Mouse (Mus musculus) lung, adult 18-20 months (tissue): ENCODE results near the gene Kmt2d.
"Not testable (repeated sequence)": the region's sequence is repeated elsewhere in the genome, so short reads cannot be mapped to it uniquely, and the experiment has no call there.

Experiments
- DNase-seq, 2 experiments: peaks; one replicate each; pipeline ENCODE4 v3.0.0; 2022; ENCODE audit warnings: mixed read lengths in 2 of 2

The Kmt2d gene

DNA sequence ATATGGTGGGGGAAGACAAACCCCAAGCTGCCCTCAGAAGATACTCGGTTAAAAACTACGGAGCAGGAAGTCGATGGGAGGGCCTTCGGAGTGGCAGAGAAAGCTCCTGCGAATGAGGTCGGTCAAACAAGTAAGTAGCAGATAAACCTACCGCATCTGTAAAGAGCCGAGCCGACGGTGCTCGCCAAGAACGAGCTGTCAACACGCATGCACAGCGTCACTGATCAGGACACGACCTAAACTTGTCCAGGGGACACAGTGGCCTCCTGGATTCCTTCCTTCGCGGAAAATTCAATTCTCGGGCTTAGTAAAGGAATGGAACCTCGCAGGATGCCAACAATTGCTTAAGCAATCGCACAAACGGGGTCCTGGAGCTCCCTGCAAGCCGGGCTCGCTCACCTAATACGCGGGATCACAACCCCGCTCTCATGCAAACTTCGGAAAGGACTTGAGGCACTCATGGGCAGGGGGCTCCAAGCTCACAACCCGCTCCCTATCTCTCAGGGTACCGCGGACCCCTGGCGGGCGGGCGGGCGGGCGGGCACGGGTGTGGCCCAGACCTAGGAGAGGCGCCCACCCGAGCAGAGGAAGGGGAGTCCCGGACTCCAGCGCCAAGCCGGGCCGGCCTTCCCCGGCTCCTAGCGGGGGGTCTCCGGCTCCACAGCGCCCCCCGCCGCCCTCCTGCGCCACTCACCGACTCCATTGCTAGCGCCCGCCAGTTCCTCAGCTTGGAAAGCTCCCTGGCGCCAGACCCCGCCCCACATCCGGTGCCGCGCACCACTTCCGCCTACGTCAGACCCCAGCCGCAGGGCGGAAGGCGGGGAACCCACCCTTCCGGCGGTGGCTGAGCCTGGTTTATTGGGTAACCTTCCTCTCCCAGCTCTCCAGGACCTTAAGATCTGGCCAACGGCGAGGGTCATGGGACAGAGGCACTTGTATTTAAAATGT is 40.0 kb downstream of the Kmt2d start, which contains the start of gene Prkag1:
TSS of gene Prkag1 (minus strand) at position 786 of the 948 bp plus-strand sequence.
- DNase-seq, result peak; percentile 97 to 98

DNA sequence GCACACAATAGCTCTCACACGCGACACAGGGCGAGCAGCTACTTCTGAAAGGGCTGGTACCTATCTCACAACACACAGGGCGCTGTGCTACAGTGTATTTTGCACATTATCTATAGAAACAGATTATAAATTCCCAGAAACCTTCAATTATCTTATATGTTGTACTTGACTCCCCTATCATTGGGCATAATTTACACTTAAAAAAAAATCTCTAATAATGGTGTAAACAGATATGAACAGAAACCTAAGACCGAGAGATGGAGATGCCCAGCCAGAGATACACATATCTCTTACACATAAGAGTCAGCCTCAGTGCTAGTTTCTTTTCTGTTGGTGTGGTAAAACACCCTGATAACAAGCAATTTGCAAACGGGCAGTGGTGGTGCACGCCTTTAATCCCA is 43.4 kb downstream of the Kmt2d start:
- DNase-seq, result no peak

DNA sequence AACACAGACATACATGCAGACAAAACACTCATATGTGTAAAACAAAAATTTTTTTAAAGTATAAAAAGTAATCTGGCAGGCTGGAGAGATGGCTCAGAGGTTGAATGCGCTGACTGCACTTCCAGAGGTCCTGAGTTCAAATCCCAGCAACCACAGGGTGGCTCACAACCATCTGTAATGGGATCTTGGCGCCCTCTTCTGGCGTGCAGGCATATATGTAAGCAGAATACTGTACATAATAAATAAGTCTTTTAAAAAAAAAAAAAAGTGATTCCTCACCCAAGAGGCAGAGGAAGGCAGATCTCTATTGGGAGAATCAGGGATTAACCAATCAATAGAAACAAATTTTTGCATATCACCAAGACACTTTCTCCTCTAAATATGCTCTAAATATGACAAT is 47.6 kb downstream of the Kmt2d start:
- DNase-seq, result no peak

DNA sequence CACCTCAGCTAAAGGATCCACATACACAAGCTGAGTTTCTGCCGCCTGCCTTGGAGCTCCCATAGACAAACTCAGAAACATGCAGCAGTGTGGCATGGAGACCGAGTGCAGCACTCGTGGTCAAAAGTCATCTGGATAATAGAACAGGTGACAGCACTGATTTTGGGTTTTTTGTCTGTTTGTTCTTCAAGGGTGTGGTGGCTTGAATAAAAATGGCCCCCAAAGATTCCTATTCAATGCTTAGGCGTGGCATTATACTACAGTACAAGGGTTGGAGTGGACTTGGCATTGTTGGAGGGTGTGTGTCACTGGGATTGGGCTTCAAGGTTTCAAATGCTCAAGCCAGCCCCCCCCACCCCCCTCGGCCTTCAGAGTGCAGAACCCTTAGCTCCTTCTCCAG is 48.9 kb downstream of the Kmt2d start:
- no peak for DNase-seq

DNA sequence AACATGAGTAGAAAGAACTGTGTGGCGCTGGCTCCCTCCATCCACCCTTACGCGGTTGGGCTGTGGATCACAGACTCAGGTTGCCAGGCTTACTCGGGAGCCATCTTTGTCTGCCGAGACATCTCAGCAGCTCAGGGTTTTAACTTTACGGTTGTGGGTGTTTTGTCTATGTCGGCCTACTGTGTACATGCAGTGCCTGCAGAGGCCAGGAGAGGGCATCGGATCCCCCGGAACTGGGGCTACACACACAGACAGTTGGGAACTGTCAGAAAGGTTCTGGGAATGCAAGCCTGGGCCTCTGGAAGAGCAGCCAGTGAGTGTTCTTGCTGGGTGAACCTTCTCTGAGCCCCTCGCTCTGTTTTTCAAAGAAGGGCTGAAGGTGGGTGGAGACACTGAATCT is 49.6 kb downstream of the Kmt2d start:
- no peak for DNase-seq

DNA sequence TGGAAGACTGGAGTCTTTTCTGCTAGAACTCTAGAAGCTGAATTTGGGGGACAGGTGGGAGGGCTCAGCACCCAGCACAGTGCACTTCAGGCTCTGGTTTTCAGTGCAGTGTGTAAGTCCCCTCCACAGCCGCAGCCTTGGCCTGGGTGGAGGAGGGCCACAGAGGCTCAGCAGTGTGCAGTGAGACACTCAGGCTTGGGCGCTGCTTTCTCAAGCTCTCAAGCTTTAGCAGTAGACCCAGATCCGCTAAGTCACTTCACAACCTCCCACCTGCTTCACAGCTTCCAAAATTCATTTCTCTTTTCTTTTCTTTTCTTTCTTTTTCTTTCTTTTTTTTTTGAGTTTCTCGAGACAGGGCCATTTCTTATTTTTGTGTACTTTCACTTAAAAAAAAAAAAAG is 50.1 kb downstream of the Kmt2d start:
- no peak for DNase-seq

DNA sequence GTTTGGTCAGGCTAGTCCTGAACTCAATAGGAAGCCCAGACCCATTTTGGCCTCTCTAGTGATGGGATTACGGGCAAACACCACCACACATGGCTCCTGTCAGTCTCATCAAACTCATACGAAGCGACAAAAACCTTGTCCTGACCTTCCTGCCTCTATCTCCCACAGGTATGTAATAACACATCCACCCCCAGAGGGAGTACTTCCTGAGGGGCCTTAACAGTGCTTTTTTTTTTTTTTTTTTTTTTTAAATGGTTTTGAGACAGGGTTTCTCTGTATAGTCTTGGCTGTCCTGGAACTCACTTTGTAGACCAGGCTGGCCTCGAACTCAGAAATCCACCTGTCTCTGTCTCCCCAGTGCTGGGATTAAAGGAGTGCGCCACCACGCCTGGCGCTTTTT is 52.8 kb downstream of the Kmt2d start:
- no peak for DNase-seq

DNA sequence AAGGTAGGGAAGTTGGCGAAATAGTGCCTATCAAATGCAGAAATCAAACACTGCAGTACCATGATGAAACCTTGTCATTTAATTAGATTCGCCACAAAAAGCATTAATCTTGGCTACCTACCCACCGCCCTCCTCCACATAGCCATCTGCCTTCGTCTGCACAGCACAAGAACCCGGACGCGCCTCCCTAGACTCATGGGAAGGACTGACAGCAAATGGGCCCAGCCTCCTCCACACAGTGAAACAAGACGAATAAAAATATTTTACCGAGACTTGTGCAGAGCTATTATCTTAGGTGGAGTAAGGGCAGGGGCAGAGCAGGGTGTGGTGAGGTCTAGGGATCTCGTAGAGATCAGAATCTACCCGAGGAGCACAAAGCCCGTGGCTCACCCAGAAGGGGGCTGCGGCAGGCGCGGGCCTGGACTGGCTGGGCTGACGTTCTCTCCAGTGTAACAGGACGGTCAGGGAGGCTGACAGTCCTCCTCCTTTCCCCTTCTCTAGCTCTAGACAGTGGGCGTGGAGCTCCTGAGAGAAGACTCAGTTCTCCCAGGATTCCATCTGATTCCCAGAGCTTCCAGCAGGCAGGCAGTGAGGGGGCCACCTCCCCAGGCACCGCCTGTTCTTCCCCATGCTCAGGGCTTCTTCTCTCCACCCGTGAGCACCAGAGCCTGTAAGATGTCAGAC is 58.1 kb downstream of the Kmt2d start:
- no peak for DNase-seq

DNA sequence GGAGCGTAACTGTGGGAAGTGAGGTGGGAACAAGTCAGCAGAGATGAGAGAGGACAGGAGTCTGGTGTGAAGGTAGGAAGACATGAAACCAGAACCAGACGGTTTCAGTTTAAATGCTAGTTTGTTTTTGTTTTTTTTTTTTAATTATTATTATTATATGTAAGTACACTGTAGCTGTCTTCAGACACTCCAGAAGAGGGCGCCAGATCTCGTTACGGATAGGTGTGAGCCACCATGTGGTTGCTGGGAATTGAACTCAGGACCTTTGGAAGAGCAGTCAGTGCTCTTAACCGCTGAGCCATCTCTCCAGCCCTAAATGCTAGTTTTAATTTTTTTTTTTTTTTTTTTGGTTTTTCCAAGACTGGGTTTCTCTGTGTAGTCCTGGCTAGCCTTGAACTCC is 60.8 kb downstream of the Kmt2d start:
- DNase-seq, result not testable (repeated sequence)

DNA sequence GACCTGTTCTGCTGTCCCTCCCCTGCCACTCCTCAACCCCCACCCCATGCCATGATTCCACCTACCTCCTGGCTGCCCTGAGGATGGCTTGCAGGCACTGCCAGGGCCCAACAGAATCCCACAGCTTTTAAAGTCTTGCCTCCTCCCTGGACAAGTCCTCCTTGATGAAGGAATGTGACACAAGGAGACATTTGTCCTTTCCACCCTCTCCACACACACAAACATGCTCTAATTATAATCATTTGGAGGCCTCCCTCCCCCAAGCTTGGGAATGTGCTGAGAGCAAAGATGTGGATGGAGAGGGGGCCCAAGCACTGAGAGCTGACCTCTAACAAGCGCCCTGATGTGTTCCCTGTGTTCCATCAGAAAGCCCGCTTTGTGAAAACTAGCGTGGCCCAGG is 61.6 kb downstream of the Kmt2d start, which contains the start of gene Ddn:
TSS of gene Ddn (minus strand) at position 101 of the 400 bp plus-strand sequence.
- DNase-seq, result no peak

DNA sequence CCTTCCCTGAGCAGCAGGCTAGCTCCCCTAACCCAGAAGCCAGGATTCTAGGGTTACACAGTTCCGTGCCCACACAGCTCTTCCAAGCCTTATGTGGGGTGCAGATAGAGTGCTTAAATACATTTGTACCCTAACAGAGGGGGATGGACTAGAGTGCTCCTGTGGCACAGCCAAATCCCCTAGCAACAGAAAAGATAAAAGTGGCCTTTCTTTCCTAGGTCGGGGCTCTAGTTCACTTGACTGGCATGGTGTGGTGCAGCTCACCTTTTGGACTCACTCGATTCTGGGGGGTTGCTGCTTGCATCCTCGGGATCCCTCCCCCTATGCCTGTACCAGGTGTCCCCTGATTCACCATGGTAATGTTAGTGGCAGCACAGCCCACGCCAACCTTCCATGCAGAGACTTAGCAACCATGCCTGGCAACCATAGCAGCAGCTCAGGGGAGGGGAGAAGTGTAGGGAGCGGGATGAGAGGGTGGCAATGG is 62.3 kb downstream of the Kmt2d start:
- DNase-seq, result no peak

DNA sequence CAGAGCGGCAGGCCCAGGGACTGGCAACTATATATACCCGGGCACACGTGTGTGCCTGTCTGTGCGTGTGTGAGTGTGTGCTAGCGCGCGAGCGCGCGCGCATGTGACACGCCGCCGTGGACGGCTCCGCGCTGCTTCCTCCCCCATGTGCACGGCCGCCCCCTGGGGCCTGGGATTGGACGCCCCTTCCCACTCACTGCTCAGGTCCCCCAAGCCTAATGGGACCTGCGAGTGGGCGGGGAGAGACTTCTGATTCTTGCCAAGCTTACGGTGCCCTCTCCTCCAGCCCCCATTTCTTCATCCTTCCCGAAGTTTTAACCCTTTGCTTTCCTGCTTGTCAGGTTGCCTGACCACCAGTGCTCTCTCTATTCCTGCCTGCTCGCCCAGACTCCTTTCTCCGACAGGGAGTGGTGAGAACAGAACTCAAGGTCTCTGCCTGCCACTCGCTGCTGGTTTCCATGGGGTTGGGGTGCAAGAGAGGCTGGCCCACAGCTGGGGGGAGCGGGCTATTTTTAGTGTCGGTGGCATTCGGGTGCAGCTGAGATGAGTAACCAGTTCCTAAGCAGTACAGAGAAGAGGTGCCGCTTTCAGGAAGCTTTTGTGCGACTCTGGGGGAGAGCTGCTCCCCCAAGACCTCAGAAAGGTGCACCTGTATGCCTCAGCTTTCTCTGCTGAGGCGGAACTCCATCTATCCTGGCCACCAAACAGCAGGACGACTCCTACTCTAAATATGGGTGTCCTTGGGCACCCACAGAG is 62.9 kb downstream of the Kmt2d start:
- DNase-seq, result peak in 1 of 2 experiments; percentile 12

DNA sequence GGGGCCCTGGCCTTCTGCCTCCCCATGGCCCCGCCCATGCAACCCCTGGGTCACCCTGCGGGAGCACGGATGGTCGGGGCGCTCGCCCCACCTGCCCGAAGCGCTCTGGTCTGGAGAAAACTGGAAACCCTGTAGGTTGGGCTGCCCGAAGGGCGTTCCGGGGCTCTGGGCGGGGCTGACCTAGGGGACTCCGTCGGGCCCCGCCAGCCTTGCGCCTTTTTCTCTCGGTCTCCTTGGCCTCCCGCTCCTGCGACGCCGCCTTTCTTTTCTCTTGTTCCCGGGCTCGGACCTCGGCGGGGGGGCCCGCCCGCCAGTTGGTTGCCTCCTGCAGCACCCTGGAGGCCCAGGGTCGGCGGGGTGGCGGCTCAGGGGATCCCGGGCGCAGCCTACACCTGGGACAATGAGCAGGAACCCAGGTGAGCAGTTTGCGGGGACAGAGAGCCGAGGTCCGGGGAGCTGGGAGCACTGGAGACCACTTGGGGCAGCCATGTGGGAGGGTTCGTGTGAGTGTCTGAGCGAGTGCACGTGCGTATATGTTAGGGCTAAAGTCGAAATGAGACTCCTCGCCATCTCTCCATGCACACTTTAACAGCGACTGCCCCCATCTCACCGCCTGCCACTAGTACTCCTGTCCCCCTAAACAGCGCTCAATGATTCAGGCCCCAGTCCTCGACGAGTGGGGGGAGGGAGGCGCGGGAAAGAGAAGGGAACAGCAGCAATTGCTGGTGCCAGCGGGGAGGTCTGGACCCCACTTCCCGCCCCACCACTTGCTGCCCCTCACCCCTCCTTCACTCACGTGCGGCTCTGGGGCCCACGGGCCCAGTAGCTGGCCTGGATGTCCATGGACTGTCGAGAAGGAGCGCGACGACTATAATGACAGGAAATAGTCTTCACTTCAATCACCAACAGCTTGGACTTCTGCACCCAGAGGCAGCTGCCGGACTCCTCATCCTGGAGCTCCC is 63.9 kb downstream of the Kmt2d start:
- DNase-seq, result peak in 1 of 2 experiments; percentile 32

DNA sequence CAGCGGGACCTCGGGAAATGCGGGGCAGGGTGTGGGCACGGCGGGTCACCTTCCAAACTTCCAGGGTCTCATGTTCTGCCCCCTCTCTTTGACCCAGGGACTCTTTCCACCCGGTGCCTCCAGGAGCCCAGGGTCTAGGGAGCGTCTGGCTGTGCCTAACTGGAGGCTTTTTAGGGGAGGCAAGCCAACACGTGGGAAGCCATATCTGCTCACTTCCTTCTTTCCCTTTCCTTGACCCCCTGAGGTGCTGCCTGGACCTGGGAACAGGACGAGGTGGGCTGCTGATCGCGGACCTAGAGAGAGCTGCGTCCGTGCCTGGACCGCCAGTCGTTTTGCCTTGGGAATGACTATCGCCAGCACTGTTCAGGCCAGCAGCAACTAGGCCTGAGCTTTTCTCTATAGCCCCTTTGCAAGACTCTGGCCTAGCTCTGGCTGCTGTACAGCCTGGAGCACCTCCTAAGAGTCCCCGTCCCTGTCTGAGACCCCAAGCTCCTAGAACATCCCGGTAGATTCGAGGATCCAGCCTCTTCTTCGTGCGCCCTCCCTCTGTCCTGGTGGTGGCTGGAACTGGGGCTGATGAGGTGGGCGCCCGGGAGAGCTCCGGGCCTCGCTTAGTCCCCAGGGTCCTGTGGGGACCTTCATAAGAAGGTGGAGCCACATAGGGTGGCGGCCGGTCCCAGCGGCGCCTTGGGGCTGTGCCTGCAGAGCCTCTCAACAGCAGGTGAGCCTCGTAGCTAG is 64.8 kb downstream of the Kmt2d start:
- DNase-seq, result no peak

DNA sequence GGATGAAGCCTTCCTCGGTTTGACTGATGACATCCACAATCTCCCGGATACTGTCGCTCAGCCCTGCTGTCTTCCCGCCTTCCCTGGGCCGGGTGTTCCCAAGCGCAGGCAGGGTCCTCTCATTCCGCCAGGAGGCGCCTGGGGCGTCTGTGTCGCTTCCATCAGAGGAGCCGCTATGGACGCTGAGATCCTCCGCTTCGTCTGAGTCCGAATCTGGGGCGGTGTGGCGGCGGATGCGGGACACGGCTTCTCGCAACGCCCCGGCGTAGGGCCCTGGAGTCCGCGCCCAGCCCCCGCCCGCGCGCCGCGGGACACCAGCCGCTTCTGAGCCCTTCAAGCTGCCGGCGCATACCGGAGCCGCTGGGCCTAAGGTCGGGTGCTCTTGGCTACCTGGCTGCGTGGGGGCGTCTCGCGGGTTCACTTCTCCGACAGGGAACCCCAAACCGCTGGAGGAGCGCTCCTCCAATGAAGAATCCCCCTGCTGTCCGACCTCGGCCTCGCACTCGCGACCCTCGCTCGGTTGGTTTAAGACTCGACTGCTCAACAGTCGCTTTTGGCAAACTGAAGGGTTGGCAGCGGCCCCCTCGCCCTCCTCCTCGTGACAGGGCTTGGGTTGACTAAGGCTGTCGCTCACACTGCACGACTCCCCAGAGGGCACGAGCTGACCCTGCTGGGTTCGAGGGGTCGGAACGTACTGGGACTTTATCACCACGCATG is 65.5 kb downstream of the Kmt2d start:
- peak; percentile 65 to 69 for DNase-seq

DNA sequence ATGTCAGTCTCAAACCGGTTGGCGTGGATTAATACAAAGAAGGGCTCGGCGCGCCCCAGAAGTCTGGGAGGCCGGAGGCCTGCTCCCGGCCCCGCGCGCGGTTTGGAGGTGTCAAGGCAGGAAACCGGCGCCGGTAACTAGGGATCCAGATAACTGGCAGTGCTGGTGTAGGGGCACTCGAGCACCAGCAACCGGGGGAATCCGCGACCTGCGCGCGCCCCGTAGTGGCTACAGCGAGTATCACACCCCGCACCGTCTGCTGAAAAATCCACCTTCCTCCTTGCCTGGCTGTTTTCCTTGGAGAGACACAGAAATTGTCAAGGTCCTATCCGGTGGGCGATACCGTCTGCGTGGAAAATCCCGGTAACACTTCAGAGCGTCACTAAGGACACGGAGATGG is 67.0 kb downstream of the Kmt2d start:
- DNase-seq, result peak; percentile 78 to 84

DNA sequence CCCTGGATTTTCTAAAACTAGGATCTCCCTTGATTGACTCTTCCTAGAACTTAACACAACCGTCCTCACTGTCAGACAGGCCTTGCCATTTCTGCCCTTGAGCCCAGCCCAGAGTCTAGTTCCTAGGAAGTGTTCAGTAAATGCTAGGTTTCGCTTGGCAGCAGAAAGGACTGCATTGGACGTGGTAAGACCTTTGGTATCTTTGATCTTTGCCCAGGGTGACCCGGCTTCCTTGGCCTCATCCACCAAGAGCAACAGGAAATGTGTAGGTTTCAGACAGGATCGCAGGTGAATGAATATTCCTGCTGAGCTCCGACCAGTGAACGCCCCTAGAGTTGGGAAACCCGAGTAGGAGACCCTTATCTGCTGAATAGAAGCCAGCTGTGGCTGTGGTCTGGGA is 68.1 kb downstream of the Kmt2d start:
- no peak for DNase-seq

DNA sequence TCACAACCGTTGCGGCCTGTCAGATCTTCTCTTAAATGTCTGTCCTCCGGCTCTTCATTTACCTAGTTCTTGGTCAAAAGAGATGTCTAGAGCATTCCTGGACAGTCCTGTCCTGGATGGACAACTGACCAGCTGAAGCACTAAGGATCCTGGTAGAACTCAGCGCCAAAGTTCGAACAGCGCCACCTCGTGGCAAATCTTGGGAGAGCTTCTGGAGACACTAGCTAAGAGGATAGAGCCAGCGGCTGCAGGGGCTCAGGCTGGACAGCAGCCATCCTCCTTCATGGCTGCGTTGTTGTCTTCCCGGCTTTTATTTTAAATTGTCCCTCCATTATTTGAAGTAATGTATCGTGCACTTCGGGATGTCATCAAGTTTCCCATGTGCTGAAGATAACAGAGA is 71.6 kb downstream of the Kmt2d start:
- peak; percentile 68 to 72 for DNase-seq

DNA sequence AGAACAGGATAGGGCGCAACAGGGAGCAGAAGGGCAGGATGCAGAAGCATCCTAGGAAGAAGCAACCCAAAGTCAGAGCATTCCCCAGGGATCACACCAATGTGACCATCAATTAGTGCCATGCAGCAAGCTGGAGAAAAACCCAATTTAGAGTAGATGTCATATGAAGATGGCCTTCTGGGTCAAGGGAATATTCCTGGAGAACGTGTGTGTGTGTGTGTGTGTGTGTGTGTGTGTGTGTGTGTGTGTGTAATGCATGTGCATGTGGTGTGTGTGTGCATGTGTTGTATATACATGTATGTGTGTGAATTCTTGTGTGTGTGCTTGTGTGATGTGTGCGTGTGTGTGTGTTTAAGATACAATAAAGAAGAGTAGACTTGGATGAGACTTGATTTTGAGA is 72.1 kb downstream of the Kmt2d start:
- DNase-seq, result no peak

DNA sequence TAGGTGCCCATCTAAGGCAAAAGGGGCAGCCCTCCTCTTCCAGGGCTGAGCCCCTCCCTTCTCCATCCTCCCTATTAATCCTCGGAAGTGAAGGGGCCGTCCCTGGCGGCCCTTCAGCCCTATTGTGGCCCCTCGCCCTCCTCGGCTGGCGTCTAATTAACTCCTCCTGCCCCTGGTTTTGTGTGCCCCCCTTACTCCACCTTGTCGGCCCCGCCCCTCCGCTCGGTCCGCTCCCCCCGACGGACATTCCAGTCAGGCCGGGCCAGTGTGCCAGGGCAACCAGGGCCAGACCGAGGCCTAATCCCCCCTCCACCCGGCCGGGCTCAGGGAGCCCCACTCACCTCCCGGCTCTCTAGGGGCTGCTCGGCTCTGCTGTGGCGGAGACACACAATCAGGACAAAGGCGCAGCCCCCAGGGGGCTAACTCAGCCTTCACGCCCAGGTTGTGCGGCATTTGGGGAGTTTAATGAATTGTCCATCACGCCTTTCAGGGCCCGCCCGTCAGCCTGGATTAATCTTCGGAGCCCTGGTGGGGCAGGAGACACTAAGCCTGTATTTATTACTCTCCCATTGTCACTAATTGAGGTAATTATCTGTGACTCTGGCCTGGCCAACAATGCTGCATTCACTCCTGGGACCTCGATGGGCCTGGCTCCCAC is 73.0 kb downstream of the Kmt2d start:
- DNase-seq, result no peak
